Mouse (Mus musculus): ENCODE results near the gene Diaph2.

GRCm38 (mm10) chrX:130265707-130266106 is 516.2 kb downstream of the Diaph2 start:
- TF ChIP-seq POLR2A (IDR thresholded peaks at IDR 0.05; ENCODE audit: control insufficient read depth, low read depth, low read length) = no peak
- no peak for TF ChIP-seq CTCF (IDR thresholded peaks at IDR 0.05; ENCODE audit: control insufficient read depth, insufficient read depth, insufficient replicate concordance, low read depth, low read length)

All from testis, adult 2 months (tissue).